Mouse (Mus musculus) lung, postnatal 14 days (tissue): ENCODE data around the gene Jmy.
"Not testable (repeated sequence)": the region's sequence is repeated elsewhere in the genome, so short reads cannot be mapped to it uniquely, and the experiment has no call there.

Experiments
- DNase-seq: peaks from one replicate; pipeline ENCODE4 v3.0.0; 2021

Jmy gene

GRCm38 (mm10) chr13:93499167-93499972 lies at the start of gene Jmy:
Gene Jmy (minus strand): TSS chr13:93499808.
- peak; percentile 88 for DNase-seq

GRCm38 (mm10) chr13:93547641-93548040 lies 48.0 kb upstream of the Jmy start:
- DNase-seq: no peak

DNA sequence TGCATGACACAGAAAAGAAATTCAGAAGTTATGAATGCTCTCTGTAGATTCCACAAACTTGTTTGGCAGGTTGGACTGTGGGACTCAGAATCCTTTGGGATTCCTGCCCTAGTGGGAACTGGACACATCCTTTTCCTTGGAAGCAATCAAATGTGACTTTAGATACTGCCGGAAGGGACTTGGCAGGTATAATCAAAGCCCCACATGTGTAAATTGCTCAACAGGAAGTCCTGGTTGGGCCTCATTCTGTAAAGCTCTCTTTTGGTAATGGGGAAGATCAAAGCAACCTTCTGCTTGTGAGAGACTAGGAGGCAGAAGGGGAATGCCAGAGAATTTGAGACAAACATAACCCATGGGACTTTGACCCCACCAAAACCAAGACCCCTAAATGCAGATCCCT lies 46.4 kb upstream of the Jmy start:
- no peak for DNase-seq

- DNase-seq: no peak
Observed at GRCm38 (mm10) chr13:93544274-93544673, 44.7 kb upstream of the Jmy start.

DNA sequence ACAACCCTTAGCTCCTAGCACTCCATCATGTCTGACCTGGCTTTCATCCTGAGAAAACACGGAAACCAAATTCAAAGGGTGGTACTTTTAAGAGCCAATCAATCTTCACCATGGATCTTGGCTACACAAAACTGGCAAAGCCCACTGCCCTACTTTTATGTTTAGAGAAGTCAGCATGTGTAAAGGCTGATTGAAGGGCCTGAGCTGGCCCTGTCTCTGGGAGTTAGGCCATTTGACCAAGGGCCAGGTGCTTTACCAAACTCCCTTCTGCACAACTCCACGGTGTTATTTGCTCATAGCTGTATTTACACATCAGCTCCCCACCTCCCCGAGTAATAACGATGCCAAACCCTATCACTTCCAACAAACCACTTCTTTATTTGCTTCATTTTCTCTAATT lies 39.7 kb upstream of the Jmy start:
- DNase-seq: no peak

DNA sequence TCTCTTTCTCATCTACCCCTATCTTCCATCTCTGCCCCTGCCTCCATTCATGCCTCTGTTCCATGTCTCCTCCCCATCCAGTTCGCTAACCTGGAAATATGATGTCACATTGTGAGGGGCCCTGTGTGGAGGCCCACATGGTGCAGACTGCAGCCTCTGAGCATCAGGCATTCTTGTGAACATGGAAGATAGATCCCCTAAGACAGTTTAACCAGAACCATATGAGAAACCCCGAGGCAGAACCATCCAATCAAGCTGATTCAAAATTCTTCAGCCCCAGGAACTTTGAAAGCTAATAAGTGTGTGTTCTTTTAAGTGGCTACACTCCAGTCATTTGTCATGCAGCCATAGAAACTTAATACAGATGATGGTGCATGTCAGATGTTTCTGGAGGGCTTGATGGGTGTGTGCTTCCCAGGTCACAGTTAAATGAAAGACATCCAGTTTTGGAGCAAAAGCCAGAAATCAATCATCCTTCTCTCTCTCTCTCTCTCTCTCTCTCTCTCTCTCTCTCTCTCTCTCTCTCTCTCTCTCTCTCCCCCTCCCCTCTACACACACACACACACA lies 19.2 kb upstream of the Jmy start:
- DNase-seq: no peak

DNA sequence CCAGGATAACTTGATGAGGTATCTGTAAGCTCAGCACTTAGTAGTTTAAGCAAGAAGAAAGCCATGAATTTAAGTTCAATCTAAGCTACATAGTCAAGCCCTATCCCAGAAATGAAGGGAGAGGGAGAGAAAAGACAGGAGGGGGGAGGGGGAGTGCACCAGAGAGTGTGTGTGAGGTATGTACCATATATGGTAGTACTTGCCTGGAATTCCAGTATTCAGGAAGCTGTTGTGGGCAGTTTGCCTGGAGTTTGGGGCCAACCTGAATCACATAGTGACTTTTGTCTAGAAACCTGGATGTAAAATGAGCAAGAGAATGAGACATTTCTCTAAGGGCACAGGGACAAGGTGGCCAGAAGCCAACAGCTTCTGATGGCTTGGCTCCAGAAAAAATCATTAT lies 17.6 kb upstream of the Jmy start:
- no peak for DNase-seq

- DNase-seq: no peak
Observed at GRCm38 (mm10) chr13:93514000-93514795, 14.6 kb upstream of the Jmy start.

DNA sequence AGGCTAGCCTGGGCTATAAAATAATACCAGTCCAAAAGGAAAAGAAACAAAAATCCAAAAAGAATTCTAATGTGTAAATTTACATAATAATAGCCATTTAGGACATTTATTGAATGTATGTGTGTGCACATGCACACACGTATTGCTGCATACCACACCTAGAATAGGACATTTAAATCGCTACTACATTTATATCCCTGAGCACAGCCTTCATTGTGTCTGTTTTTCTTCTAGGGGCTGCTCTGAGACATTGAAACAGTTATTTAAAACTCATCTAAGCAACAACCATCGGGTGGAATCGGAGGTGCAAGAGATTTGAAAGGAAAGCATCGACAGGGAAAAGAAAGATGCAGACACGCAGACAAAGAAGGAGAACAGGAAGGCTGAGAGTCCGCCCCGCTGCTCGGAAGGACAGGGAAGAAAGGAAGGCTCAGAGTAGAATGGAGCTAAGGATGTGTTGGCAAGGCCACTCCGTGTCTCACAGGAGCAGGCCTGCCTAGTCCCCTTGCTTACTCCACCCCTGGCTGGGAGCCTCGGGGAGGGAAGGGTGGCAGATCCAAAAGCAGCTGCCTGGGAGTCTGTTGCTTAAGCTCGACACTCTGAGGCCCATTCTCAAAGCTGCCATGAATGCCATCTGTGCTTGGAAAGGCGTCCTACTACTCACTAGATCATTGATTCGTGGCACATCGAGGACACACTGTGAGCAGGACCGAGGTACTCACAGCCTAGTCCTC lies 11.0 kb upstream of the Jmy start:
- DNase-seq: no peak

DNA sequence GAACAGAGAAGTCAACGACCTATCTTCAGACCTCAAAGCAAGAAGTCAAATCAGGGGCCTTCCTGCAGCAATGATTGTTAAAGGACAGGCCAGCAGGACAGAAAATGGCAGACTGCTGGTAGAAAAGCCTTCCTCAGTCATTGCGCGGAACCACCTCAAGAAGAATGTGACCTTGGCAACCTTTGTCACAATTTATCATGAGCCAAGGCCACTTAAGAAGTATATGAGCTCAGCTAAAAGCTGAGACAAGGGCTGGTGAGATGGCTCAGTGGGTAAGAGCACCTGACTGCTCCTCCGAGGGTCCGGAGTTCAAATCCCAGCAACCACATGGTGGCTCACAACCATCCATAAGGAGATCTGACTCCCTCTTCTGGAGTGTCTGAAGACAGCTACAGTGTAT lies 7.3 kb upstream of the Jmy start:
- not testable (repeated sequence) for DNase-seq

DNA sequence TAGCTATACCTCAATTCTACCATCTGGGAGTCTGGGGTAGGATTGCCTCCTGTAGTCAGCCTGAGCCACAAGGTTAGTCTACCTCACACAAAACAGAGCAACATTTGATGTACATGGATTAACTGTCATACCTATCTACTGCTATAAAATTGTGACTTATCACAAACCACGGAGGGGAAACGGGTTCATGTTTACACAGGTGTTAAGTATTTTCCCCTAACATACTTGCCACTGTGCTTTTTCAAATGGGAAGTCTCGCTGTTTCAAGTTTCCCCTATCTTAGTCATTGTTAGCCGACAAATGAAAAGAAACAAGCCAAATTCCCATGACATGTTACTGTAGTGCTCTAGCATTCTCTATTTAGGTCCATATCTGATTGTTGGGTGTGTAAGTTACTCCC lies 2.1 kb upstream of the Jmy start:
- DNase-seq: no peak

DNA sequence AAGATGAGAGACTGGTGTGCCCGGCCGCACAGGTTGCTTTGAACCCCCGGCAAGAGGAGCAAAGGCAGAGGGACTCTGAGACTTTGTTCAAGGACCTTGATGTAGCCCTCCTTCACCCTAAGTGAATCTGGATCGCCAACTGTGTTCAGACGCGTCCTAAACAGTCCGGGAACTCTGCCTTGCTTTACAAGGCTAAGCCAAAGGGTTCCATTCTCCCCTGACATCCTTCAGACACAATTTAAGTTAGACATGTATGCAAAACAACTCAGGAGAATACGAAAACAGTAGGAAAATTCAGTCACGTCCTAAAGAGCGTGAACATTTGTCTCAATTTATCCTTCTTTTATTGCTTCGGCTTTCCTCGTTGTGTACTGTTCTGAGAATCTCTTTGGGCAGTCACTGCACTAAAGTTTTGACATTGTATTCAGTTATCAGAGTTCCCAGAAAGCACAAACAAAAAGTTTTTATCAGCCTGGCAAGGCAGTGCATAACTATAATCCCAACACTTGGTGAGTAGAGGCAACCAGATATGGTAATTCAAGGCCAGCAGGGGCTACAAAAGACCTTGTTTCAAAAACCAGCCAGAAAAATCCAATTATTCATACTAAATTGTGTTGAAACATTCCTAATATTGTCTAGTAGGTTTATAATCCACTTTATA lies 495 bp upstream of the Jmy start:
- no peak for DNase-seq

DNA sequence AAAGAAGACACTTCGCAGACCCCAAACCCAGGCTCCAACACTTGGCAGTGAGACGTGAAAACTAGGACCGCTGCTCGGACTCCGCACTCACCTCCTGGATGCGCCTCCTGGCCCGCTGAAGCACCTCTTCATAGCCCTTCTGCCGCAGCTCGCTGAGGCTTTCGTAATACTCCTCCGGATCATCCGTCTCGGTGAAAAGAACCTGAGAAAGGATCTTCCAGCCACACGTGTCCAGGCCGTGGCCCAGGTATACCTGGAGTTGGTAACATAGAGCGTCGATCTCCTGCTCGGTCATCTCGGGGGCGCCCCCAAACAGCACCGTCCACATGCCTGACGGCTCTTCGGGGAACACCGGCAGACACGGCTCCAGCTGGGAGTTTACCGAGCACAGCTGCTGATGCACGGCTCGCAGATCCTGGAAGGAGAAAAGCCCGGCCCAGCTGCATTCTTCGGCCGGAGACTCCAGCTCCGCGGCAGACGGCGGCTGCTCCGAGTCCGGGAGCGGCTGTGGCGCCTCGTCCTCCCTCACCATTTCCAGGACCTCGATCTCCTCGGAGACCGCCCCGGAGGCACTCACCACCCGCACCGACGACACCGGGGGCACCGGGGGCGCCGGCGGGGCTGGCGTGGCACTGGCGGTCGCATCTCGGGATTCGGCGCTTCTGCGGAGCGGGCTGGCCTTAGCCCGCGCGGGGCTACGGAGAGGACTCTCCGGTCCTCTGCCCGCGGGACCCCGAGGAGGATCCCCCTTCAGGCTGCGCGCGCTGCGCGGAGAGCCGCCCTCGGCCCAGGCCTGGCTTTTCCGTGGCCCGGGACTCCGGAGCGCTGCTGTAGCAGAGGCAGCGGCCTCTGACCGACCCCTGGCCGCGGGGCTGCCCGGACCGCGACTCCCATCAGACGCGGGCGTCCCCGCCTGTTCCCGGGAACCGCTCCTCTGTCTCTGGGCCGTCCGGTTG lies 1.1 kb downstream of the Jmy start:
- peak; percentile 38 for DNase-seq

DNA sequence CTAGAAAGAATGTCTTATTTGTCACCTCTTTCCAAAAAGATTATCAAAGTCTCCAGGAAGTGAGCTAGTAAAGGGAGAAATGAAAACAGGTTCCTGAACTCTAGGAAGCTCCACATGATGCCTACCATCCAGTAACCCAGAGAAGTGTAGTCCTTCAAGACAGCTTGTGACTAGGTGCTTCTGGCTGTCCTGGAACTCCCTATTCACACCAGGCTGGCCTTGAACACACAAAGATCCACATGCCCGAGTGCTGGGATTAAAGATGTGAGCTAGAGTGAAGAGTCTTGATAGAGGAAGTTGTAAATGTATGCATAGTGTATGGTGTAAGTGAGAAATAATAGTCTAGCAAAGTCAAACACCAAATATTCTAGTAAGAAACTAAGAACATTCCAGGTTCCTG lies 2.6 kb downstream of the Jmy start:
- DNase-seq: no peak

- no peak for DNase-seq
Observed at GRCm38 (mm10) chr13:93488510-93488909, 11.1 kb downstream of the Jmy start.

- DNase-seq: no peak
Observed at GRCm38 (mm10) chr13:93487734-93488133, 11.9 kb downstream of the Jmy start.

DNA sequence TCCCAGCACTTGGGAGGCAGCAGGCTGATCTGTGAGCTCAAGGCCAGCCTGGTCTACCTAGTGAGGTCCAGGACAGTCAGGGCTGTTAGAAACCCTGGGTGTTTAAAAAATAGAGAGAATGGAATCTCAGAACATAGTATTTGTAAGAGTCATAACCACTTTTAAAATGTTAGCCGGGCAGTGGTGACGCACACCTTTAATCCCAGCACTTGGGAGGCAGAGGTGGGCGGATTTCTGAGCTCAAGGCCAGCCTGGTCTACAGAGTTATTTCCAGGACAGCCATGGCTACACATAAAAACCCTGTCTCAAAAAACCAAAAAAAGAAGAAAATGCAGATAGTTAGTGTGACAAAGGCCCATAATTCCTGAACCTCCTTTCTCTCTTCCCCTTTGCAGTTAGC lies 15.3 kb downstream of the Jmy start:
- DNase-seq: no peak

DNA sequence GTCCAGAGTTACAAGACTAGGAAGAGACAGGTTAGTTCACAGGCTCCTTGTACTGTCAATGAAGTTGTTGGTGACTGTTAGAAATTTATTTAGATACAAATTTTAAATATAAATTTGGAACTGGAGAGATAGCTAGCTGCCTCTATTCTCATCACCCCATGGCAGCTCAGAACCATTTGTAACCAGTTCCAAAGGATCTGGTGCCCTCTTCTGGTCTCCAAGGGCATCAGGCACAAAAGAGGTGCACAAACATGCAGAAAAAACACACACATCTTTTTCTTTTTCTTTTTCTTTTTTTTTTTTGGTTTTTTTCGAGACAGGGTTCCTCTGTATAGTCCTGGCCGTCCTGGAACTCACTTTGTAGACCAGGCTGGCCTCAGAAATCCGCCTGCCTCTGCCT lies 18.5 kb downstream of the Jmy start:
- DNase-seq: no peak

- no peak for DNase-seq
Observed at GRCm38 (mm10) chr13:93478344-93478743, 21.3 kb downstream of the Jmy start.

- DNase-seq: no peak
Observed at GRCm38 (mm10) chr13:93468355-93468754, 31.3 kb downstream of the Jmy start.

DNA sequence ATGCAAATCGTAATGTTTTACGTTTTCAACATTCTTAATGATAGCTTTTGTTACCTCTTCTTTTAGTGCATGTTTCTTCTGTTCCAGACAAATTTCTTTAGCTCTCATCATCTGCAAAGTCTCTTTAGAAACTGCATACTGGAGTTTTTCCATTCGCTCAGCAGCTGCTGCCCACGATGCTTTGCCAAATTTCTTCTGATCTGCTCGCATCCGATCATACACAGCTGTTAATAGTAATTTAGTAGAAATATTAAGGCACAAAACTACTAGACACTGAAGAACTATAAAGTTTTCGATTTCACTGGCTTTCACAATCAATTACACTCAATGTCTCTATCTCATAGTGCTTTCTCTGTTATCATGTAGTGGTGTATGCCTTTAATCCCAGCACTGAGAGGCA lies 40.0 kb downstream of the Jmy start:
- peak; percentile 22 for DNase-seq

GRCm38 (mm10) chr13:93458616-93459015 lies 41.0 kb downstream of the Jmy start:
- no peak for DNase-seq
